Mouse (Mus musculus) adrenal gland, postnatal 4 days (tissue): ENCODE results near the gene Fars2. TPM values are rescaled to one million over a fixed set of nuclear protein-coding genes. Genes with fewer than 3 reads are reported as not detected.
"Not testable (repeated sequence)": the region's sequence is repeated elsewhere in the genome, so short reads cannot be mapped to it uniquely, and the experiment has no call there.

Experiments
- DNase-seq, 2 experiments: peaks; one replicate each; pipeline ENCODE4 v3.0.0; 2021 to 2022; ENCODE audit warnings: low spot score in 2 of 2, mixed read lengths in 2 of 2
- total RNA-seq, 2 experiments: library from RNA; stranded (reverse); gene quantifications; 2 replicates each; pipeline ENCODE4 v1.2.3; 2021

Gene Fars2
- total RNA-seq, 2 experiments from 2014 or later, result 81.7 to 82.0 TPM

DNA sequence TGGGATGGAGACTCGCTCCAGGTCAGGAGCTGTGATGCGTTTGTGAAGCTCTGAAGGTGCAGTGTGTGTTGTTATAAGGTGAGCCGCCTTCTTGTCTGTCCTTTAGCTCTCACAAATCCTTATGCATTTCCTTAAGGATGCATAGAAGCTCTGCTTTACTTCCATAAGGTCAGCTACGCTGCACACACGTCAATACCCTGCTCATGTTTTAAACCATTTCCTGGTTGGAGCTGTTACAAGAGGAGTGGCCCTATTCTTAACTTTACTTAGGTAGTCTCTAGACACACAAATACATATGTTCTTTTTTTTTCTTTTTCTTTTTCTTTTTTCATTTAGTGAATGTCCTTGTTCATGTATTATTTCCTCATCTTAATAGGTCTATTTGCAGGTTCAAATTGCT, 22.5 kb downstream of the Fars2 start:
- no peak for DNase-seq

DNA sequence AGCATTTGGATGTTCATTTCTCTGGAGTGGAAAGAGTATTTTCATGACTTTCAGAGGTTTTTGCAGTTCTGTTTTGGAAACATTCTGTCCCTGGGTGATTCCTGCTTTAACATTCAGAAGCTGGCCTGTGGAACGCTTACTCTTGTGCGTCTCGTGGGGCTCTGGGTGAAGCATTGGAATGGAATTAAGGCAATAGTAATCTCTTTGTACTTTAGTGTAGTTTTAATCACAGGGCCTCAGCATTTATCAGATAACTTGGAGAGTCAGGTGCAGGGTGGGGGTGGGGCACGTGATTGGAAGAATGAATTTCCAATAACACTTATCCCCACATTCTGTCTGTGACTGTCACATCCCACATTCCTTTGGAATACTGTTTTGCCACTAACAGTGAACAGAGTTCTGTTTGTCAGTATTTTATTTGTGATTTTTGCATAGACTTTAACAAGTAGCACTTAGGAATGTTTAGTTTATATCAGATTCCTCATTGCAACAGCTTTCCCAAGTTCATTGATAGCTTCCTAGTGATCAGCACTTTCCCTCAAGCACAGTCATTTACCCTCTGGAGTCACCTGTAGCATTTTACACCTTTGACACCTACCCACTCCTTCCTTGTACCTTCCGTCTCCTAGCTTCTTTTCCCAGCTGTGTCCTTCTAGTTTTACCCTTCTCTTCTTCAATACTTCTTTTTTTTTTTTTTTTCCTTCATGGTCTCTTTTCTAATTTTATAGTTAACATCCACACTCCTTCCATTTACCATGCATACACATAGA, 23.2 kb downstream of the Fars2 start:
- no peak for DNase-seq

DNA sequence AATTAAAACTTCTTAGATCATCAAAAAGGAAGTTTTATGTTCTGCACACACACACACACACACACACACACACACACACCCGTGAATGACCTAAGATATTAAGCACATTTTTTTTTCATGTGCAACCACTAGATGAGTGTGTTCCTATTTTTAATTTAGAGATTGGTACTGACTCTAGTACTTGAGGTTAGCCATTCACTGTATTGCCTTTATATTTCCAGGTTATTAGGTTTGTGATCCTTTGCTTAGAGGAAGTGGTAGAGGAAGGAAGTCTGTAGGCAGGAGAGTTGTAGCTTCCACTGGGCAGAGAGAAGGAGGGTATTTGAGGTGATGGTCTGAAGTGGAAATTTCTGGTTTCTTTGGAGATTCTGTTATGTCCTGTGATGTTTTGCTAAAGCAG, 28.4 kb downstream of the Fars2 start:
- no peak for DNase-seq

DNA sequence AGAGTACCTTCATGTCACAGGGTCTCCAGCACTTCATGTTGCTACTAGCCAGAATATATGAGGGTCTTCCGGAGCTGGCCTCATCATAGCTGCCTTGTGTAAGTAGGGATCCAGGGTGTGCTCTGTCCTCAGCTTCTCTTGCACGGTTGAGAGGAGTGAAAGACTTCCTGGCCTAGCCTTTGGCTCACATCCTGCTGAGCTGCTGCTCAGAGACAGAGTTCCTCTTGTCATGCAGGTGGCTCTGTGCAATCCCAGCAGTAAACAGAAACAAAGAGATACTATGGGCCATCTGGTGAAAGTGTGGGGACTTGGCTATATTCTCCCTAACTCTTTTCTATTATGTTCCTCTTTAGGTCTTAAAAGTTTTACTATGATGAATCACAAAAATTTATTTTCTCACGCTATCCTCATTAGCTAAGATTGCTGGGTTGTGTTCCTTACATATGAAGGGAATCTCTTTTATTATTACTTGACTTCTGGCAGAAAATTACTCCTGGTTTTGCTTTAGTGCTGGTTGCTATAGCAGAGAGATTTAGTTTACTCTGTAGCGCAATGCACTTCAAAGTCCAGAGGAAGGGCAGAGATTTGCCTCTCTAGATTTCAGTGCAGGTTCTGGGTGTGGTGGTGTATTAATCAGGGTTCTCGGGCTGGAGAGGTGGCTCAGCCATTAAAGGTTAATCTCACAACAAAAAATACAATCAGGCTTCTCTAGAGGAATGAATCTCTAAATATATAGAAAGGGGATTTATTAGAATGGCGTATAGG, 32.1 kb downstream of the Fars2 start:
- DNase-seq, result no peak

DNA sequence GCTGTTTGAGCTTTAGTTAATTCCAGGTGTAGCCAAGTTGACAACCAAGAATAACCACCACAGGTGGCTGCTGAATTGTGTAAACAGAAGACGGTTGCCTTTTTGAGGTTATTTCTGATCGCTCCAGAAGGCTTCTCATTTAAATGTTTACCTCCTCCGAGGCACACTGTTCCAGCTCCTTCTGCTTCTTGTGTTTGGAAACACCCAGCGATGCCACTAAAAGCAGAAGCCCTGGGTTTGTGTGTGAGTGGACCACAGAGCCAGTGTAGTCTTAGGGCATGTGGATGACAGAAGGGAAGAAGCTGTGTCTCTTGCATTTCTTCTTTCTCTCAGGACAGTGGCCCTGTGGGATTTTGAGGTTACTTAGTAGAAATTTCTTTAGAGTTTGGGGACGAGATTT, 33.1 kb downstream of the Fars2 start:
- DNase-seq, result no peak

DNA sequence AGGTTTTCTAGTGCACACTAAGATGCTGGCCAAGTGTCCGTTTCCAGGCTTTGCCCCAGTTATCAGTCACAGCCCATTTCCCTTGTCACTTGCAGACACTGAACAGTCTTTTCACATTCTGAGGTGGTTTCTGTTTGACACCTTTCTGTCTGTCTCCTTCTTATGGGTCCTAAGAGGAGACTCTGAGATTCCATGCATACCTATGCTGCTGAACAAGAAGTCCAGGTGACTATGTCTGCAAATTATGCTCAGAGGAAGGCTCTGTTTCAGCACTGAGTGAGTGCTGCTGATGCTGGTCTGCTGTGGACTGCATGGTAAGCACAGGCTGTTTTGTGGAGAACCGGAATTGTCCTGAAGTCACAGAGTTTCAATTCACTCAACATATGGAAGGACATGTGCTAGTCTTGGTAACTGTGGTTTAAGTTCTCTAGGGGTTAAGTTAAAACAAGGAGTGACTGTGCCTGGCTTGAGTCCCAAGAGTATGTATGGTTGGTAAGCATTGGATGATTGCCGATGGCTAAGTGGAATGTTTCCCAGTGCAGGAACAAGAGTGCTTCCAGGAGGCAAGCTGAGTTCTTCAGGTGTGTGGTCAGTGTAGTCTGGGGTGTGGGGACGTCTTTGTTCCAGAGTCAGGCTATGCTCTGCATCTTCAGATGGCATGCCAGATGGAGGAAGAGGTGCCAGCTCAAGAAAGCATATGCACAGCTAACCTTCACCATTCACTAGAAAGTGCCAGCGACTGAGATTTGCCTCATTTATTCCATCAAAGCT, 35.7 kb downstream of the Fars2 start:
- no peak for DNase-seq

DNA sequence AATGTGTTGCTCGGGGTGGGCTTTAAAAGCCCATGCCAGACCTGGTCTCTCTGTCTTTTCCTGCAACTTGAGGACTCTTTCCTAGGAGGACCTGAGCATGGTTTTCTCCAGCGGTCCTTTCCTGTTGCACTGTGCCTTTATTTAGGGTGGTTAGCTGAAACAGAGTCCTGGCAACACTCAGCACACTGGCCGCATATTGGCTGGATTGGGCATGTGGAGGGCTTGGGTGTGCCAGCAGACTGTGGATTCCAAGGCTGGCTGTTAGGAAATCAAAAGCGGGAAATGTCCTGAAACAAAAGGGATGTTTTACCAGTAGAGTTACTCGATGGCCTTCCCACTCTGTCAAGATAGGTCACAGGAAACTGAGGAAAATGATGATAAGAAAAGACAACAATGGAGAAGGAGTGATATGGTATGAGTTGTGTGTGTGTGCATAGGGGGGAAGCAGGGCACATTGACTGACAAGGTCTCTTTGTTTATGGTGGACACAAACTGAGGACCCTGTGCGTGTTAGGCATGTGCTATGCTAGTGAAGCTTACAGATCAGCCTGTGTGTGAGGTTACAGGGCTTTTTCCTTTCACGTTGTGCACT, 39.2 kb downstream of the Fars2 start:
- DNase-seq, result no peak

DNA sequence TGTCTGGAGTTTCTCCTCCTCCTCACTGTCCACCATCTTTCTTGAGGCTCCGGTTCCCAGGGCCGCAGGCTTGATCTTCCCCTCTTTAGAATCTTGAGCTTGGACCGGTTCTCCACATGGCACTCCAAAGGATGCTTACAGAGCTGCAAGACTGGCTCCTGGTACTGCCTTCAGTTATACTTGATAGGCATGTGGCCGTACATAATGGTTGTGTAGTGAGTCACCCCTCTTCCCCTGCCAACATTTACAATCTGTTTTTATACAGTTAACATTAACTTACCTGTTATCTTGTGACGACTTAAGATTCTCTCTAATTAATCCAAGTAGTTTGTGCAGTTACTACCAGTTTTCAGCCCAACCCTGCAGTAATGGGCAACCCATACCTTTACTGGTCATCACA, 46.2 kb downstream of the Fars2 start:
- no peak for DNase-seq

DNA sequence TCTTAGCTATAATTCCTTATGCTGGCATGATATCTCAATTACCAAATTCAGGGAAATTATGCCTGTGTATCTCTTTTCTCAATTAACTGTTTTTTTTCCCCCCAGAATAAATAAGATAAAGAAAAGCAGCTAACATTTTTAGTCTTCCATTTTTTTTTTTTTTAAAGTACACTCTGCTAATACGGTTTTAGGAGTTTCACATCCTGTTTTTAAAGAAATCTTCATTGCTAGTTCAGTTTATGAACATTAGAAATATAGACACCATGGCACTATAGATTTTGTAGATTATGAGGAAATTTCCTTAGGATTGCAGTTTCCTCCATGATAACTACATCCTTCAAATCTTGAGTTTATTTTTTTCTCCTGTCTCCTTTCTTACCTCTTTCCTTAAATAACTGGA, 46.7 kb downstream of the Fars2 start:
- no peak for DNase-seq

DNA sequence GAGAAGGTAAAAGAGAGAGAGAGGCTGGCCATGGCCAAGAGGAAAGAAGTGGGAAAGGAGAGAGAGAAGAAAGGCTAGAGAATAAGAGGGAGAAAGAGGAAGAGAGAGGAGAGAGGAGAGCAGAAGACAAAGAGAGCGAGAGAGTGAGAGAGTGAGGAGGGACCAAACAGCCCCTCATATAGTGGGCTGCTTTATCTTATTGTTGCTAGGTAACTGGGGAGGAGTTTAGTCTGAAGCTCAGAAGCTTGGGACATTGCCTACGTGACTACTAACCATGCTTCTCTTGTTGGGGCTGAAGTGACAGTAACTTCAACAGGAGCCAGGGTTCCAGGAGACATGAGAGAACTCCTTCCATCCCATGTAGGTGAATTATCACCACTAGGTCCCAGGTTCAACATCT, 55.8 kb downstream of the Fars2 start:
- DNase-seq, result not testable (repeated sequence)

DNA sequence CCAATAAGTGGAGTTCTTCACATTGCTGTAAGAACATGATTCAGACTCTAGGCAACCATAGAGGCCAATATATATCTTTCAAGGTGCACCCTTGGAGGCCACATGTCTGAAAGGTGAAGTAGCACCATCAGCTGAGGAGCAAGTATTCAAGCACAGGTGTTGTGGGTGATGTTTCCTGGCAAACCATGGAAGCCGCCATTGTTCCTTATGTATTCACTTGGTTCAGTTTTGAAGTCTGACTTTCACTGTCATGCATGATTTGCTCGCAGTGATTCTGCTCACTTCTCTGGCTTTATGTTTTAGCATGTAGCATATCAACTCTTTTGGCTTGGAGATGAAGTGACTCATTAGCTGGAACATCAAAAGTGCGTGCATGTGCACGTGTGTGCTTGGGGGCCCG, 56.9 kb downstream of the Fars2 start:
- DNase-seq, result no peak

DNA sequence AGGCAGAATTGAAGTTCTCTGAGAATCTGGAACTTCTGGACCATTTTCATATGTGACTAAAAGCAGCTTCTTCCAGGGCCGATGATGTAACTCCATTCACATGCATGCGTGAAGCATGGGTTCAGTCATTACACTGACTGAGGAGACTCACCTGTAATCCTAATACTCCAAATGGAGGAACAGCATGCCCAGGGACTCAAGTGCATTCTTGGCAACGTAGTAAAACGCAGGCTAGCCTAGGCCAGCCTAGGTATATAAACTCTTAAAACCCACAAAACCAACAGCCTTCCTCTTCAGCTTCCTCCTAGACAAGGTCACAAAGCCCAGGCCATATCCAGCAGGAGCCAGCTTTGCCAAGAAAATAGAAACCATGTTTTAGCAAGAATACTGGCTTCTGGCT, 57.6 kb downstream of the Fars2 start:
- DNase-seq, result no peak

DNA sequence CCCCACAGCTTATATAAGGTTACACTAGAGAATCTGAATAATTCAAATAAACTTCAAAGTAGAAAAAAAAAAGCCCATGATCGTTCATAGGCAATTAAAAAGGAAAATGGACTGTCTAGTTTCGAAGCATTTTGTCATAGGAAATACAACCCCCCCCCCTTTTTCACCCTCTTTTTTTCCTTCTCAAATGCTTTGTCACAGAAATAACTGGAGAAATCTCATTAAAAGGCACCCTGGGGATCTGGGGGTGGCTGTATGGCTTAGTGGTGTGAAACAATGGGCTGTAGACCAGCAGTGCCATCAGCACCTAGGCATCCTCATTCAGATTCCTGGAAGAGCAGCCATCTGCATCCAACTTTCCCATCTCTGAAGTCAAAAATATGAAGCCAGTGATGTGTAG, 64.0 kb downstream of the Fars2 start:
- DNase-seq, result no peak

DNA sequence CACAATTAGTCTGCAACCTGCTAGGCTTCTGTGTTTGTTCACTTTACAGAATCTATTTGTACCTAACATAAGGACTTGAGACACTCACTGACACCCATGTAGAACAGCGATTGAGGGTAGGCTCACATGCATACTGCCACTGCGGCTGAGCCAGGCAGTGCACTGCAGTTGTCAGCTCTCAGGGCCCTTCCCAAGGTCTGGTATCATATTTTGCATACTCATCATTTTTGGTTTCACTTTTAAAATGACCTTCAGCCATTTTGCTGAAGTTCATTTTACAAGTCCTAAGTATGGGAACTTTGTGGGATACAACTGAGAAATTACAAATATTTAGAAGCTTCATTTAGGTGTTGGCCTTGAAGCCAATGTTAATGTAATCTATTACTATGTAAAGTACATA, 73.4 kb downstream of the Fars2 start:
- no peak for DNase-seq

DNA sequence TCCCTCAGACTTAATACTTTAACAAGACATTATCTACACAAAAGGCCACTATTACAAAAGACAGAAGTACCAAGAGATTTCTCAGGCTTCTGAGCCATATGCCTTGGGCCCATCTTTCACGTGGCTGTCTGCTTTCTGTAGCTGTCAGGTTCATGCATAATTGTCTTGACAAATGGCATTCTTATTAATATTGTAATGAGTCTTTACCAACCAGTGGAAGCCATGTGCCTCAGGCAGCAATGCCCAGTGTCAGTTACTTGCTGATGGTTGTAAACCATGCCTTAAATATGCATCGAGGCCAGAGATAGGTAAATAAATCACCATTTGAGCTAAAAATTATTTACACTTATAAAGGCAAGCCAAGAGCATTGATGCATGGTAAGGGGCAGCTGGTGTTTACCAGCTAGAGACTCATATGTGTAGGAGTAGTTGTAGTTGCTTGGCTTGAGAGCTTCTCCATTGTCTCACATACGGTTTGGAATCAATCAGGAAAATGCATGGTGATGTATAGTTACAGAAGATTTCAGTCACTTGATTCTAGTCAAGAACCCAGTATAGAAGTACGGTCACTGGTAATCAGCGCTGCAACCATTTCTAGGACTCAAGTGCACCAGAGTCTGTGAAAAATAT, 76.4 kb downstream of the Fars2 start:
- DNase-seq, result no peak

DNA sequence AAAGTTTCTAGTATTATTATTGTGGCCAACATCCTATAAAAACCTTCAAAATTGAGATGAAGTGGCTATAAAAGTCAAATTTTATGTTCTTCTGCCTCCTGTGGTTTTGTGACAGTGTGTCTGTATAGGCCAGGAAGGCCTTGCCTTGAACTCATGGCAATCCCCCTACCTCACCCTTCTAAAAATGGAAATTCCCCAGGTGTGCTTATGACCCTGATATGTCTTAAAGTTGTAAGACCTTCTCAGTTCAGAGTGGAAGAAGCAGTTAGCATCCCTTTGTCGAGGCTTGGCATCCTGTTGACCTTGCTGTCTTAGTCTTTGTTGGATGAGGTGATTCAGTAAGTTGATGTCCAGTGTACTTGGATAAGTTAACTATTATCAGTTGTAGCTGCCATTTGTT, 82.1 kb downstream of the Fars2 start:
- DNase-seq, result no peak

DNA sequence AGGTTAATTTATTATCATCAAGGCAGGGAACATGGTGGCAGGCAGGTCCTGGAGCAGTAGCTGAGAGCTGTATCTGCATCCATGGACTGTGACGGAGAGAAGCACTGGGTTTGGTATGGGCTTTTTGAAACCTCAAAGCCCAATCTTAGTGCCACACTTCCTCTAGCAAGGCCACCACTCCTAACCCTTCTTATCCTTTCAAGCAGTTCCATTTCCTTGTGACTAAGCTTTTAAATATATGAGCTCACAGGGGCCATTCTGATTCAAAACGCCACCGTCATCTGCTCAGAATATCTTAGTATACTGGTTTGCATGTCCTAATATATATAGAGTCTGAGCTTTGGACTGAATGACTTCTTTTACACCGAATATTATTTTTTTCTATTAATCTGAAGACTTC, 83.2 kb downstream of the Fars2 start:
- no peak for DNase-seq

DNA sequence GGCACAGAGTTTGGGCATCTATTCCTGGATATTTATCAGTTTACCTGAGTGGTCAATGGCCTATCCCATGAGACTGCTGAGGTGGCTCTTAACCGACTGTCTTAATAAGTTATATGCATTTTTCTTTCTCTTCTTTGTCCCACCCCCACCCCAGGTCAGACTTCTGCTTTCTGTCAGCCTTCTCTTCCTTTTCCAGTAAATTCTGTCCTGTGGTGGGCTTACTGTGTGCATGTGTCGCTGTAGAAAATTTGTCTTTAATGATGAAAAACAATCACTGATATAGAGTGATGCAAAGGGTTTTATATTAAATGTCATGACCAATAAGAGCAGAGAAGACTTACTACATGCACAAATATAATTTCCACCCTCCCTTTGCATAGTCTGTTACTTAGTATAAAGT, 85.3 kb downstream of the Fars2 start:
- DNase-seq, result no peak

DNA sequence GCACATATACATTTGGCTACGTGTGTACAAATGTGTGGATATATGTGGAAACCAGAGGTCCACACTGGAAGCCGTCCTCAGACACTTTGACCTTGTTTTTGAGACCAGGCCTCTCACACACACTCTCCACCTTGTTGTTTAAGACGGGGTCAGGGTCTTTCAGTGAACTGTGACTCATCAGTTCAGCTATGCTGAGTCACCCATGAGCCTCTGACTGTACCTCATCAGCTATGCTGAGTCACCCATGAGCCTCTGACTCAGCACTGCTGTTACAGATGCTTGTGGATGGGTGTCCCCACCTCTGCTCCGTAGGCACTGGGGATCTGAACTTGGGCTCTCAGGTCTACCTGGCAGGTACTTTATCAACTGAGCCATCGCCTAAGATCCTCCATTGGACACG, 85.8 kb downstream of the Fars2 start:
- DNase-seq, result peak in 1 of 2 experiments; percentile 5

DNA sequence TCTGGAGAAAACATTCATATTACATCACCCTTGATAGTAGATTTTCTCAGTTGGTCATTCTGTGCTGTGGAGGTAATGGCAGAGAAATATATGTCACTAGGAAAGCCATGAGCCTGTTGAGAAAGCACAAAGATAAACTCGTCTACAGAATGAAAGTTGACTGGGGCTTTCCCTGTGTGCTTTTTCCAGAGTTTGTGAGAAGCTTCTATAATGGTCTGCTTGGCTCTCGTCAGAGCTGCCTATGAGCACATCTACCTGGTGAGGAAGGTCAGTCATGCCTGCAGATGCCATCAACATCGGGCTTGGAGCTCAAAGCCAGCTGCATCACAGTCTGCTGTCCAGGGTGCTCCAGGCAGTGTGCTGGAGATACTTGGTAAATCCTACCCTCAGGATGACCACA, 87.1 kb downstream of the Fars2 start:
- DNase-seq, result no peak

DNA sequence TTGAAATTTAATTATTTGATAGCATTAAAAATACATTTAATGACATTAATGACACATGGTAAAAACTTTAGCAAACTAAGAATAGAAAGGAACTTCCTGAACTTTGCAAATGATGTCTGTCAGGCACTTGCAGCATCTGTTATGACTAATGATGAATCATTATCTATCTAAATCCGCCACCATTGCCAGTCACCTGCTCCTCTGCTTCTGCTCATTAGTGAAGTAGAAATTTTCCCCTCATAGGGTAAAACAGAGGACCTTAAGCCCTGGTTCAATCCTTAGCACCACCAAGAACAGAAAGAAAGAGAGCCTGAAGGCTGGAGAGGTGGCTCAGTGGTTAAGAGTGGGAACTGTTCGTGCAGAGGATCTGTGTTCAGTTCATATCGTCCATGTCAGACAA, 93.8 kb downstream of the Fars2 start:
- DNase-seq, result no peak
